Mouse (Mus musculus) embryo, embryonic 10 days (tissue): ENCODE data around the gene Adam15.

Source experiments
- DNase-seq: peaks from one replicate; pipeline ENCODE4 v3.0.0-alpha.2; 2015; ENCODE audit warnings: low spot score

Gene Adam15

DNA sequence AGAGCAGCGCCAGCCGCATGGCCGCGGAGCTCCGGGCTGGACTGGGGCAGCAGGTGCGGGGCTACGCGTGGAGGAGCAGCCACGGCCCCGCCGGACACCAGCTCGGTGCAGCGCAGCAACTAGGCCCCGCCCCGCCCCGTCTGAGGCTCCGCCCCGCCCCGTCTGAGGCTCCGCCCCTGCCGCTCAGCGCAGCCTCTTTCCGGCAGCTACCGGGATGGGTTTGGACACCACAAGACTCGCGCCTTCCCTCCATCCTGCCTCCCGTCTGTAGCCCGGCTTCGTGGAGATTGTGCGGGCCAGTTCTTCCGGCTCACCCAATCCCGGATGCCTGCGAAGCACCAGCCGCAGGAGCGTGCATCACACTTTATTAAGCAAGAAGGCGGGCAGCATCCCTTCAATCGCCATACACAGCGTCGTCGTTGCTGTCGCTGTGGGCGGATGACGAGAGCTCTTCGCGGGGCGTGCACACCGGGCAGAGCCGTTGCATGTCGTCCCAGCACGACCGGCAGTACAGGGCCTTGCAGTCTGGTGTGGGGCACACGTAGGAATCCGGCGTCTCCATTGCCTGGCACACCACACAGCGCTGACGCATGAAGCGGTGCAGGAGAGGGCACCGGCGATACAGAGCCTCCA, at the start of gene Adam15:
TSS of gene Adam15 (minus strand) at position 128 of the 633 bp plus-strand sequence.
- DNase-seq = peak; percentile 85

DNA sequence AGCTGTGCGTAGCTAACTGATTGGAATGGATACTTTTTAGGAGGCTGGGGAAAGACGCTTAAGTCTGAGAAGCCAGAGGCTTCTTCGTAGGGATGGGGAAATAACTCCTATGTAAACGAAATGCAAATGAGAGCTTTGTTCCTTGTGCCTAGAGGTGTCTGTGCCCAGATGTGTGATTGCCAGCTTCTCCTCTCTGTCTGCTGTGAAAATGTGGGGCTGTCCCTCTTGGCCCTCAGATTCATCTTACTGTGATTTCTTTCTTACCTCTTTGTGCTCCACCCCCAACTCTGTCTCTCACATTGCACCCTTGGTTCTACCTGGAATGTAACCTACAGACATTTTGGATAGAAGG, 46.8 kb upstream of the Adam15 start:
- DNase-seq = no peak

DNA sequence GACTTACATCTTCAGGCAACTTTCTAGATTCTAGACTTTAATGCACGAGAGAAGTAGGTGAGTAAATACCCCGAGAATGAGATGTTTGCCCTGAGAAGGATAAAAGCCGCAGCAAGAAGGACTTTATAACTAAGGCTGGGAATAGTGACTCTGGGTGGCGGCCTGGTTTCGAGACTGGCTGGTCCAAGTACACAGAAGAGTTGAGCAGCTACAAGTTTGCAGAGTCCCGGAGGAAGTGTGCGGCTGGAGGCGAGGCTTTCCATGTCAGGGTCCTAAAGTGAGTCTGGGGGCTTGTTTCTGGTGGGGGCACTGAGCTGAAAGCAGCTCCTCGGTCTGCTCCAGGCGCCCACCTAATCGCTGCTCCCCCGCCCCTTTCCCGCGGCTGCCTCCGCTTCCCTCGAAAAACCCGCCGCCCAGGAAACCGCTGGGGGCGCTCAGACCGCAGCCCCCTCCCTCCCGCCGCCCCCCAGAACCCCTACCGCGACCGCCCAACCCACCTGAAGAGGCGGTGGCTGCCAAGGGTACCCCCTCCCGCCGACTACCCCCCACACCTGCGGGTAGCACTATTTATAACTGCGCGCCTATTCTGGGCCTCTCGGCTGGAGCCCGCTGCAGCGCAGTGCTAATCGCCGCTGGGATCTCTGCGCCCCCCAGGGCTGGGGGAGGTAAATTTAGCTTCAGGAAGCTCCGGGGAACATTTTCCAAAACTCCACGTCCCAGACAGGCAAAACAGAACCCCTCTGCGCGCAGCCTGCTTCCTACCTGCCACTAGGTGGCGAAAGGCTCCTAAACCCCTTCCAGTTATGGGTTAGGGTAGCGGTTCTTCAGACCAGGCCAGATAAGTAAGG, 46.2 kb upstream of the Adam15 start:
- DNase-seq = peak; percentile 92

DNA sequence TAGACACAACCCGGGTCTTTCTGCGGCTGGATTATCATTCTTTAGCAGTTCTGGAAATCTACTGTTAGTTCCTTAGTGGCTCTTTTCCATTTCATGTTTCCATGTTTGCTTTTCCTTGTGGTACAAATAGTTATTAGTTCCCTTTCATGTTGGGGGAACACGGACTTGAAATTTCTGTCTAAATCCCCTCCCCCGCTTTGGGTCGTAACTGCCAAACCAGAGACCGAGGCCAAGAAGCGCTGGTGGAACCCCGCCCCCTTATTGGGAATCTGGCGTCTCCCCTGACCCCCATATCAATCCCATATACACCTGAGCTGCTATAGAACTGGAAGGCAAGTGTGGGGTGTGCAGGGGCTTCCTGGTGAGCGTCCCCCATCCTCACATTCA, 45.6 kb upstream of the Adam15 start:
- DNase-seq = no peak

DNA sequence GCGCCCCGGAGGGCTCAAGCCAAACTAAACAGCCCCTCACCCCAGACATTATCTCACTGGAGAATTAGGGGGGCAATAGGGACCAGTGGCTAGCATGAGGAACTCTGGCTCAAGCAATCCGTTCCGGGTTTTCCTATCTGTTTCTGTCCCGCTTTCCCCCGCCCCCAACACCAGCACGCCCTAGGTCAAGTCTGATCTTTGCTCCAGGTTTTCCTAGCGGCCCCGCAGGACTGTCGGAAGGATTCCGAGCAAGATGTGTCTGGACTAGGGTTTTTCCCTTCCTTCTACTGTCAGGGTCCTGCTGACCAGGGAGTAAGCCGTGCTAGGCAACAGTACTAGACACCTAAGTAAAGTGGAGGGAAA, 45.1 kb upstream of the Adam15 start:
- DNase-seq = peak; percentile 89

- peak; percentile 68 for DNase-seq
These were observed 44.5 kb upstream of the Adam15 start, which contains the start of gene Zbtb7b for GRCm38 (mm10) chr3:89394006-89394893. Gene Zbtb7b, minus strand, starts transcription at chr3:89394776.

DNA sequence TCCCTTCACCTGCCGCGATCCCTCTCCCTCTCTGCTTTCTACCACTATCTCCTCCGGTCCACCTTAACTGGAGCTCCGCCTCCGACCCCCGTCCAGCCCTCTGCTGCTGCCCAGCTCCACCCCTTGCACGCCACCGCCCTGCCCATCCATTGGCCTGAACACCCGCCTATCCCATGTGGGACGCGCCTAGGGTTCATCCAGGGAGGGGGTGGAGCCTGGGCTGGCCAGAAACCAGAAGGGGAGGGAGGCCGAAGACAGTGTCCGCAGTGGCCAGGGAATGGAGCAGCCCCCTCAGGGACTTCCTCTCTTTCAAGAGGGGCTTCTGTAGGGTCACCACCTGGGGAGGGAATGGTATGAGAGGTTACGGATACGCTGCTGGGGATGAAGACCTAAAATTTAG, 43.8 kb upstream of the Adam15 start:
- DNase-seq = peak; percentile 98

GRCm38 (mm10) chr3:89392871-89393311, 43.1 kb upstream of the Adam15 start:
- peak; percentile 37 for DNase-seq

DNA sequence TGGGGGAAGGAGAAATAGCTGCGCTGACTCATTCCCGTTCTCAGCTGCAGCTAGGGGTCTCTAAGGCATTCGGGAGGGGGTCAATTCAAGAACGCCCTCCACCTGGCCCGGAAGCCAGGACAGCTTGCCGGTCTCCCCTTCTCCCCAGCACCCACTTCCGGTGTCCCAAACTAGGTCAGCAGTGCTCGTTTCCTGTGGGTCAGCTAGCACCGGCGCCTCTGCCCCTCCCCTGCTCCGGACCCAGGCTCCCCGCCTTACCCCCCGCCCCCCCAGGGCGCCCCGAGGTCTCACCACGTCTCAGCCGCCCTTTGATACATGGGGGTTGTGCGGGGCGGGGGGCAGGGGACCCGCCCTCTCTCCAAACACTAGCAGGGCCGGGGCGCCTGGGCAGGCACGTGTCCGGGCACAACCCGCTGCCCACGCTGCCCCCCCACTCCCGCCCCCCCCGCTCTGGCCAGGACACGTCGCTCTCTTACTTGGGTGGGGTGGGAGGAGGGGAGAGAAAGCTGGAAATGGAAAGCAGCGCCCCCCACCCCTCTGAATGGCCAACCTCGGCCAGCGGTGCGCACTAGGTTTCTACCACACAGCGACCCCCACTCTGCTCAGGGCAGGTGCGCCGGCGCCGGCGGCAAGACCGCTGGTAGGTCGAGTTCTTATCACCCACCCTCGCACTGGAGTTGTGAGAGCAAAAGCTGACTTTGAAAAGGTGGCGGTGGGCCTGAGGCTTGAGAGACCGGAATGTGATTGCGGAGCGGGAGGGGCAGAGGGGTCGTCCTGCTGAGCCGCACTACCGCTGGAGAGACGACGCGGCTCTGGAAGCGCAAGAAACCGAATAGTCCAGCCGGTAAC, 42.1 kb upstream of the Adam15 start:
- peak; percentile 73 for DNase-seq

DNA sequence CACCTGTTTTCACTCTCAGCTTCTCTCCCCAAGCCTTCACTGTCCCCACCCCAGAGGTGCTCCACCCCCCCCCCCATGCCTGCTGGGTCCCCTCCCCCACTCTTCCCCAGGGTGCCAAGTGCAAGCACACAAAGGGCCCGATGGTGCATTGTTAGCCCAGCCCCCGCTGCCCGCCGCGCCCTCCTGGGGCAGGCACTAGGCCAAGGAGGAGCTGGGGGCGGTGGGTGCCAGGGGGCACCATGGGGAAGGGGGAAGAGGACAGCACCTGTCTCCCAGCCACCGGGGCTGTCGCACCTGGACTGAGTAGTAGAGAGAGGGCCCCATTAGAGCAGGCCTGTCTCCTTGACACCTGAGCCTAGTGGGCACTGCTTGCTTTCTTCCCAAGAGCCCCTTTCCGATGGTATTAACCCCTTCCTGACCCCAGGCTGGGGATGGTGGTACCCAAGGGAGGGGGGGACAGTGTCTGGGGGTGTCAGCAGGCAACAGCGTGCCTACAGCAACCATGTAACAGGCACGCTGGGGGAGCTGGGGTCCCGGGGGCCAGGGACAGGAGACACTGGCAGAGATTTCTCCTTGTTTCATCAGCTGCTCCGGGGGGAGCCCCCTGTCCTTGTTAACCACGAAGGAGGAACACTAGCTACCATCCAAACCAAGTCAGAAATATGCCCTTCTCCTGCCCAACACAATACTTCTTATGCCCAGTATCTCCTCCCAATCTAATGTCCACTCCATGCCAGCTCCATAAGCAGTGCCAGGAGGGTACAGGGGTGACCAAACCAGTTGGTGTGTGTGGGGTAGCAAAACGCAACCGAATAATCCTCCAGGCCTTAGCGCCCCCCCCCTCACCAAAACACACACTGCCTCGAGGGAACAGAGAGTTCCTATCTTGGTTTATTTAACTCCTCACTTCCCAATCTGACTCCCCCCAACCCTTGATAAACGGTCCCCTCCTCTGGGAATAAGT, 41.2 kb upstream of the Adam15 start:
- DNase-seq = no peak

GRCm38 (mm10) chr3:89390111-89390515, 40.3 kb upstream of the Adam15 start:
- DNase-seq = no peak

DNA sequence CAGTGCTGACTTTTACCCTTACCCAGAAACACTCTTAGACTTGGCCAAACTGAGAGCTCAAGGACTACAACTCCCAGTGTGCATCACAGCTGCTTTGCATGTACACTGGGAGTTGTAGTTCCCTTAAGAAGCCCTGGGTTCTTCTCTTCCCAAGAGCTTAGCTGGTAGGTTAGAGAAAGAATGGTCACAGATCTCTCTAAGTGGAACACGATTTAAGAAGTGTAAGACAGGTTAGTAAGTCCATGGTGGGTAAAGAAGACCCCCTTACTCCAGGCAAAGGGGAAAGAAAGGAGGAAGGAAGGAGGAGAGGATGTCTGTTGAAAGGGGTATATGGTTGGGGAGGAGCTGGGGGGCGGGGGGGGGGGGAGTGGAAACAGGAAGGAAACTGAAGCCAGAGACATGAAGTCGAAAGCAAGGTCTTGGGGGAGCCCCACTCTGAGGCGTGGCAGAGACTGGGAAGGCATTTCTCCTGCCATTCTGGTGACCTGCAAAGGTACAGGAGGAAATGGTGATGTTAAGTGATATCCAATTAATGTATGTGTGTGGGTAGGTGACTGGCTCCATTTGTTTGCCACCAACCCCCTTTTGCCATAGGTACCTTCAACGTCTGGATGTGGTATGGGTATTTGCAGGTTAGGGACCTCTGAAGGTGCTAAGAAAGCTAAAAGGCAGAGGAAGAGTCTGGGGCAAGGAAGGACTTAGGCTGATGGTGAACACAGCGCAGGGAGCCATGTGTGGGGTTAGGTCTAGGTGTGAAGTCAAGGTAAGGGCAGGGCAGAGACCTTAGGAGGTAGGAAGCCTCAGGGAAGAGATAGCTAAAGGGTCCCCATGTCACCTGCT, 39.3 kb upstream of the Adam15 start:
- peak; percentile 73 for DNase-seq

DNA sequence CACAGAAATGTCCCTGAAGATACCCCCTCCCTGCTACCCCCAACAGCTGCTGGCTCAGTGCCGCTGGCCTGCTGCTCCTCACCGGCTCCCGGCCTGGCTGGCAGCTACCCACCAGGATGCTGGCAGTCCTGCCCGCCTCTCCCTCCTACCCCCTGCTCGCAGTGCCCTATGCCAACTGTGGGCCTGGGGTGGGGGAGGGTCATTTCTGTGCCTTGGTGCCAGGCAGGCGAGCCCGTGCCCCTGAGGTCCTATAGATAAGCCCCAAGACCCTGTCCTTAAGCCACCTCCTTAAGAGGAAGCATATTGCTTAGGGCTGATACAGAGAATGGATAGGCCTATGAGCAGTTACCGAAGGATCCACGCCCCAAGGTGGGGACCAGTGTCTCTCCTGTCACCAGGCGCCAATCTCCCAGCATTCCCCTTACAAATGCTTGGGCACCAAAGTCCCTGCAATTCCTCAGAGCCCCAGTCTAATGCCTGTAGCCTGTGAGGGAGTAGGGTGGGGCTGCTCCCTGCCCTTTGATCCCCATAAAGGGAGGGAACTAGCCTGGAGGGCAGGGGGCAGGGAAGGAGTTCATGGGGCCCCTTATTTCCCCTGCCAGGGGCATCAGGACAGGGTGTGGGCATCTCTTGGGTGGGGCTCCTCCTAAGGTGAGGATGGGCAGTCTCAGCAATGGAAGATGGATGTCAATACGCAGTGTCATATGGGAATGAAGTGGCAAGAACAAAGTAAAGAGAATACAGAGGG, 38.5 kb upstream of the Adam15 start:
- no peak for DNase-seq

- DNase-seq = no peak
These were observed 37.8 kb upstream of the Adam15 start for GRCm38 (mm10) chr3:89387632-89388031.

- DNase-seq = no peak
These were observed 36.9 kb upstream of the Adam15 start for GRCm38 (mm10) chr3:89386438-89387420.

DNA sequence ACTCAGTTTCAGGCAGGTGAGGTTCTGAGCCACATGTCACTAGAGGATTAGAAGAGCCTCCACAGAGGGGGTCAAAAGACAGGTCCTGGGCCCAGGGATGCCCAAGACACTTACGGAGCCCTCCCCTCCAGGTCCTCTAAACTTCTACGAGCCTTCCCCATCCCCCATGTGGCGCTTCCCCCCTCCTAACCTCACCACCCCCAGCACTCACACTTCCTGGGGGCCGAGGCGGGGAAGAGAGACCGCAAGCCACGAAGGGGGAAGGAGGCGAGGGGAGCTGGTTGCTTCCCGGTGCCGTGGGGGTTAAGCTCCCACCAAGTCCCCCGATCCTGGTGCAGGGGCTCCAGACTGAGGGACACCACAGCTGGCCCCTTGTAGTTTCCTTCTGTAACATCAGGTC, 35.7 kb upstream of the Adam15 start:
- DNase-seq = no peak

GRCm38 (mm10) chr3:89384331-89385076, 34.7 kb upstream of the Adam15 start:
- no peak for DNase-seq
